Mouse (Mus musculus) intestine, postnatal 0 days (tissue): Measurements from ENCODE around the gene Nrxn1. TPM values are rescaled to one million over a fixed set of nuclear protein-coding genes. Genes with fewer than 3 reads are reported as not detected.

Experiments used
- ATAC-seq: fragments of 200-750 bp; cut with Nextera tagmentation; 2 replicates; pipeline ENCODE4 v1.8.0; 2017; ENCODE audit warnings: mild to moderate bottlenecking, moderate TSS enrichment, moderate library complexity
- H3K27ac ChIP-seq: fragments of 300-500 bp; sonication (generic); 2 replicates; pipeline ENCODE4 v1.5.1; 2014; ENCODE audit warnings: mild to moderate bottlenecking, low read depth, low read length, moderate library complexity
- H3K27me3 ChIP-seq: fragments of 300-500 bp; sonication (generic); replicated peaks from 2 replicates; pipeline ENCODE4 v1.6.1; 2014; ENCODE audit warnings: low read length, mixed read lengths; ENCODE audit not compliant: control insufficient read depth, insufficient read depth
- H3K36me3 ChIP-seq: fragments of 300-500 bp; sonication (generic); 2 replicates; pipeline ENCODE4 v1.6.1; 2014; ENCODE audit warnings: mild to moderate bottlenecking, moderate library complexity; ENCODE audit not compliant: control insufficient read depth, insufficient read depth
- H3K4me1 ChIP-seq: fragments of 300-500 bp; sonication (generic); replicated peaks from 2 replicates; pipeline ENCODE4 v1.6.1; 2014; ENCODE audit warnings: antibody characterized with exemption, low read length, mixed read lengths; ENCODE audit not compliant: control insufficient read depth, insufficient read depth
- H3K4me2 ChIP-seq: fragments of 300-500 bp; sonication (generic); replicated peaks from 2 replicates; pipeline ENCODE4 v1.6.1; 2014; ENCODE audit warnings: low read depth, mild to moderate bottlenecking, moderate library complexity
- H3K4me3 ChIP-seq: fragments of 300-500 bp; sonication (generic); 2 replicates; pipeline ENCODE4 v1.5.1; 2014; ENCODE audit warnings: low read depth, low read length
- H3K9ac ChIP-seq: fragments of 300-500 bp; sonication (generic); 2 replicates; pipeline ENCODE4 v1.6.1; 2014; ENCODE audit warnings: mild to moderate bottlenecking, low read depth, low read length
- H3K9me3 ChIP-seq: fragments of 300-500 bp; sonication (generic); 2 replicates; pipeline ENCODE4 v1.6.1; 2016; ENCODE audit warnings: mixed run types; ENCODE audit not compliant: control insufficient read depth
- CTCF ChIP-seq: sonication (generic); IDR thresholded peaks from 2 replicates; pipeline ENCODE4 v1.5.1; 2016; ENCODE audit warnings: low read depth, mild to moderate bottlenecking, control low read depth, antibody characterized with exemption, moderate library complexity
- WGBS: fragments of 180-500 bp; shearing (Covaris S2); extraction: QIAGEN DNeasy Blood & Tissue Kit; methylation state at CpG from one replicate; pipeline ENCODE4 v1.1.7; 2014; 5-methylcytosine and 5-hydroxymethylcytosine counted together
- polyA plus RNA-seq: library from polyadenylated mRNA; unstranded; fragments of >200 nt; fragmentation: Nextera tagmentation; extraction: Ambion mirVana; gene quantifications from 2 replicates; pipeline ENCODE4 v1.2.1, GENCODE M21; 2015

The Nrxn1 gene
- polyA plus RNA-seq, 1 experiment from 2014 or later, result 0.99 TPM

GRCm38 (mm10) chr17:90382496-90383443, 710.1 kb downstream of the Nrxn1 start:
- Histone ChIP-seq H3K9me3 (no peaks in the 10 kb centered on the region), H3K36me3 (no peaks in the 10 kb centered on the region), H3K27me3 (no peaks in the 10 kb centered on the region), H3K9ac (no peak overlapping the region), H3K4me3 (no peak overlapping the region), H3K27ac (no peak overlapping the region), H3K4me1 (no peaks in the 10 kb centered on the region), H3K4me2 (no peak overlapping the region)
- 33% methylated on average over 5 of the region's 5 CpGs for WGBS
- ATAC-seq, result no peak
- TF ChIP-seq CTCF, result no peak

GRCm38 (mm10) chr17:90376533-90376932, 716.3 kb downstream of the Nrxn1 start:
- H3K4me3 ChIP-seq, result no peak overlapping the region
- no peak for ATAC-seq
- no peaks in the 10 kb centered on the region for H3K36me3 ChIP-seq
- H3K27me3 ChIP-seq, result no peaks in the 10 kb centered on the region
- WGBS, result 85% methylated on average over 2 of the region's 2 CpGs
- H3K4me1 ChIP-seq, result no peaks in the 10 kb centered on the region
- TF ChIP-seq CTCF, result no peak
- no peak overlapping the region for H3K4me2 ChIP-seq
- H3K9ac ChIP-seq, result no peak overlapping the region
- H3K27ac ChIP-seq, result no peak overlapping the region
- H3K9me3 ChIP-seq, result no peaks in the 10 kb centered on the region

- Histone ChIP-seq H3K27me3 (no peaks in the 10 kb centered on the region), H3K36me3 (no peaks in the 10 kb centered on the region), H3K9me3 (no peaks in the 10 kb centered on the region), H3K4me3 (no peak overlapping the region), H3K4me1 (no peaks in the 10 kb centered on the region), H3K9ac (no peak overlapping the region), H3K27ac (no peak overlapping the region), H3K4me2 (no peak overlapping the region)
- WGBS, result 82% methylated on average over 4 of the region's 4 CpGs
- no peak for ATAC-seq
- TF ChIP-seq CTCF, result no peak
These were observed 730.7 kb downstream of the Nrxn1 start for GRCm38 (mm10) chr17:90362169-90362568.

GRCm38 (mm10) chr17:90349385-90350095, 743.3 kb downstream of the Nrxn1 start:
- WGBS, result 59% methylated on average over 5 of the region's 5 CpGs

GRCm38 (mm10) chr17:90346735-90347475, 746.0 kb downstream of the Nrxn1 start:
- H3K9ac ChIP-seq, result no peak overlapping the region
- H3K4me3 ChIP-seq, result no peak overlapping the region
- WGBS, result 51% methylated on average over 3 of the region's 3 CpGs
- H3K27me3 ChIP-seq, result no peaks in the 10 kb centered on the region
- no peak overlapping the region for H3K4me2 ChIP-seq
- ATAC-seq, result no peak
- no peak for TF ChIP-seq CTCF
- H3K4me1 ChIP-seq, result no peaks in the 10 kb centered on the region
- no peaks in the 10 kb centered on the region for H3K9me3 ChIP-seq
- no peak overlapping the region for H3K27ac ChIP-seq
- no peaks in the 10 kb centered on the region for H3K36me3 ChIP-seq

More at GRCm38 (mm10) chr17:90349385-90350095, 743.3 kb downstream of the Nrxn1 start:
- no peaks in the 10 kb centered on the region for H3K27me3 ChIP-seq
- ATAC-seq, result no peak
- no peak overlapping the region for H3K27ac ChIP-seq
- H3K9me3 ChIP-seq, result no peaks in the 10 kb centered on the region
- no peak for TF ChIP-seq CTCF
- no peak overlapping the region for H3K9ac ChIP-seq
- H3K4me1 ChIP-seq, result no peaks in the 10 kb centered on the region
- H3K4me3 ChIP-seq, result no peak overlapping the region
- no peaks in the 10 kb centered on the region for H3K36me3 ChIP-seq
- H3K4me2 ChIP-seq, result no peak overlapping the region

- H3K4me1 ChIP-seq, result no peaks in the 10 kb centered on the region
- no peak for ATAC-seq
- TF ChIP-seq CTCF, result no peak
- H3K4me3 ChIP-seq, result no peak overlapping the region
- no peaks in the 10 kb centered on the region for H3K9me3 ChIP-seq
- H3K9ac ChIP-seq, result no peak overlapping the region
- H3K27me3 ChIP-seq, result no peaks in the 10 kb centered on the region
- no peak overlapping the region for H3K27ac ChIP-seq
- WGBS, result 77% methylated on average over 1 of the region's 1 CpGs
- H3K36me3 ChIP-seq, result no peaks in the 10 kb centered on the region
- H3K4me2 ChIP-seq, result no peak overlapping the region
These were observed 759.4 kb downstream of the Nrxn1 start for GRCm38 (mm10) chr17:90333445-90333844.
